Mouse (Mus musculus) cerebellum, adult 11-12 months (tissue): ENCODE data around the gene Nbea.
A peak's percentile ranks its signal among the peaks of the same experiment; 100 is the strongest.
"Not testable (repeated sequence)": the region's sequence is repeated elsewhere in the genome, so short reads cannot be mapped to it uniquely, and the experiment has no call there.

ENCODE experiments used
- DNase-seq: peaks from one replicate; pipeline ENCODE4 v3.0.0; 2022

Nbea gene

DNA sequence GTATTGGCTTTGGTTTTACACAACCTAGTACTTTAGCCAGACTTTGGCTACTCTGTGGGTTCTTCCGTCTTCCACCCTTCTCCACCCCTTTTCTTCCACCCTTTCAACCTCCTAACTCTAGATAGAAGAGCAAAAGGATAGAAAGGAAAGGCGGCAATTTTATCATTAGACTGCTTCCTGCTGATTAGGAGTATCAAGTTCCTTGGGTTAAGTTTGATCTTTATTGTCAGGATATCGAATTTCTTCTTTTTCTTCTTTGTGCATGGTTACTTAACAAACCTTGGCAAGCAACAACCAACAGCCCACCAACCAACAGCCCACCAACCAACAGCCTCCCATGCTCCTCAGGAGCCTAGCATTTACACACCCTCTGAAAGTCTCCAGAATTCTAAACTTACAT lies 165.0 kb downstream of the Nbea start:
- no peak for DNase-seq

DNA sequence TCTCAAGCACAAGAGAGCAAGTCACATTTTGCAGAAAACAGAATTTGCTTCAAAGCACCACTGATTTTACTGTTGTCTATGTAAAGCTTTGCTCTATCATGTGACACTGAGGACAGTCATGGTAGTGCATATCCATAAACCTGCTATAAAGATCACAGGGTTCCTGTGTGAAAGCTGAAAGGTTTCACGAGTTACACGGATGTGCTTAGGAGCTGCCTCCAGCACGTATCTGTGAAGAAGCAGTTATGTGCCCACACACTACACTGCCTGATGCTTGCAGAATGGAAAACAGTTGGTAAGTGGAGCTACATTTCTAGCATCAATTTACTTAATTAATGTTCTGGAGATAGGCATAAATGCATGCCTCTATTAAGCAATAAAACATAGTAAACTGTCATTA lies 172.4 kb downstream of the Nbea start:
- DNase-seq = no peak

- peak; percentile 9 for DNase-seq
Observed at GRCm38 (mm10) chr3:56007991-56008390, 175.5 kb downstream of the Nbea start.

DNA sequence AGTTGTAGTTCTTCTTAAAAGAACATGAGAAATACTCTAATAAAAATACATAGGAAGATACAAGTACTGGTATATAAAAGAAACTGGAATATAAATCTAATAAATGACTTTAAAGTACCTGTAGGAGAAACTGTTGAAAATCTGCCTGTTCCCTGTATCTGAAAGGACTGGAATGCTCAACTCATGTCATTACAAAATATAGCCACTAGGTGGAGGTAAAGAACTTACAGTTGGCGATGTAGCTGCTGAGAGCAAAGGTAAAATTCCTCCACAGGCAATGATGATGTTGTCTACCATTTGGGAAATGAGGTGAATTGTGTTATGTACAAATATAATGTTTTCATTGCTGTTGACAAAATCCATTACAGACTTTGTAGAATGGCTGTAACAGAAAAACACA lies 183.2 kb downstream of the Nbea start:
- DNase-seq = no peak

GRCm38 (mm10) chr3:55978361-55978760 lies 205.1 kb downstream of the Nbea start:
- no peak for DNase-seq

- not testable (repeated sequence) for DNase-seq
Observed at GRCm38 (mm10) chr3:55976986-55977385, 206.5 kb downstream of the Nbea start.

GRCm38 (mm10) chr3:55965723-55966156 lies 217.8 kb downstream of the Nbea start:
- DNase-seq = no peak

DNA sequence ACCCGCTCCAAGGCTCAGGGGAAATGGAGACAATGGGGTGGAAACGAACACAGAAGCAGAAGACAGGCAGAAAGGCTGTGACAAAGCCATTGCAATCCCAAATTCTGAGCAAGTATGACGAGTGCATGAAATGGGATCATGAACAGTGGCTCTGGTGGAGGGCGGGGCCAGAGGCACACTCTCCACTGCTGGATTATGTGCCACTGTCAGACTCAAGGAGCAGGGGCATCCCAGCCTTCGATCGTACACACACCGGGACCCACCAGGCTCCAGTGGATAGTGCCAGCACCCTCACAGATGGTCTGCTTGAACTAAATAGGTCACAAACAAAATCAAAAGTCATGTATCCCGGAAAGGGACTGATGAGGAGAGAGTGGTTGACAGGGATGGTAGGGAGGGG lies 220.5 kb downstream of the Nbea start:
- DNase-seq = peak; percentile 50

DNA sequence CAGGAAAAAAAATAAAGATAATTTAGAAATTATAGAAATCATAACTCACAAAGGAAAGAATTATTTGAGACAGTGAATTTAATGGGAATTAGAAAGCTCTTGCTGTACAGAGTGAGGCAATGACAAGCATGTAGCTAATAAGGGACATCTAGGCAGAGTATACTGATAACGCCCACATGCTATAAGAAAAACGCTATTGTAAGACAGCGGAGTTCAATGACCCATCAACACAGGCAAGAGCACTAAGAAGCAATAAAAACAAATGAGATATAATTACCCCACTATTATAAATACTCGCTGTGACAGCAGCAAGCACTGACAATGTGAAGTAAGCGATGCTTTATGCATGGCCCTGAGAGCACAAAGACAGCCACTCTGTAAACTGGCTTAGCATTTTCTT lies 233.5 kb downstream of the Nbea start:
- no peak for DNase-seq

DNA sequence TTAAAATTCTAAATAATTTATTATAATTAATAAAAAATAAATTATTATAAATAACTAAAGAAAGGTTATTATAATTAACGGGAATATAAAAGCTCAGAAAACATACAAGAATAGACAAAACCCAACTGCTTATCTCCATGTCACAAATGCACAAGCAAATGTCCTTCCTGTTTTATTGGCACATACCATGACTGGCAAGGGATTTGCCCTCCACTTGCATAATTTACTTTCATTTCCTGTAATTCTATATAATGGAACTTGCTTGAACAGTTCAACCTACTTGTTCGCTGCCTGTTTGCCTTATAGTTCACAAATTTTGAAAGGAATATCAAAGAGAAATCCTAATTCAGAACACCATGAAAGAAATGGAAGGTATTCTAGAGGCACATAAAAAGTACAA lies 234.4 kb downstream of the Nbea start:
- DNase-seq = no peak

DNA sequence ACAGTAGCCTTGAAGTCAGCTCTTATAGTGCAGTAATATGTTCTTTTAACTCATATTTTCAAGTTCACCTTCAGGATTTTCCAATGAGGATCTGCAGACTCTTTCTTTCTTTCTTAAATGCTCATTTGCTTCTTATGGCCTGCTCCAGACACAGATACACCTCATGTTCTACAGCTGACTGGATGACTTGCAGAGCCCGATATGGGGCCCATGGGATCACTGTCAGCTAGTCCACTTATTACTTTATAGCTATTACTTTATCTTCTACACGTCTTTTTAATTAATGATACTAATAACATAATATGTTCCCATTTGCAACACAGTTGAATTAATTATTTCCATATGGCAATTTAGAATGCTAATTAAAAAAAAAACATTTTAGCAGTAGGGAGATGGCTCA lies 256.2 kb downstream of the Nbea start:
- DNase-seq = no peak

DNA sequence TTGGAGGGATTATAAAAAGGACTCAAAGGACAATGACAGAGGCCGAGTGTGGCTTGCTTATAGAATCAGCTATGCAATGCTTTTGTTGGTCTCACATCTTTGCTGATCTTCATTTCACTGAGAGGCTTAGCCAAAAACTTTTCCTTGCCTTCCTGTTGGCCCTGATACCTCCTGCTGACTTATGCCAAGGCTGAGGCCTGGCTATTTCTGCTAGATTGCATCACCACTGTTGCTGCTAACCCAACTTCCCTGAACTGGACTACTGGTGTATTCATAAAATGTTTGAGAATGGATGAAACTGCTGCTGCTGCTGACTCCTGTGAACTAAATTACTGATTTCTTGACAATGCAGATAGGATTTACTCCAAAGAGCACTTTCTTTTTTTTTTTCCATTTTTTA lies 274.2 kb downstream of the Nbea start:
- DNase-seq = no peak

- DNase-seq = no peak
Observed at GRCm38 (mm10) chr3:55890574-55890973, 292.9 kb downstream of the Nbea start.

- DNase-seq = no peak
Observed at GRCm38 (mm10) chr3:55889227-55889626, 294.3 kb downstream of the Nbea start.

DNA sequence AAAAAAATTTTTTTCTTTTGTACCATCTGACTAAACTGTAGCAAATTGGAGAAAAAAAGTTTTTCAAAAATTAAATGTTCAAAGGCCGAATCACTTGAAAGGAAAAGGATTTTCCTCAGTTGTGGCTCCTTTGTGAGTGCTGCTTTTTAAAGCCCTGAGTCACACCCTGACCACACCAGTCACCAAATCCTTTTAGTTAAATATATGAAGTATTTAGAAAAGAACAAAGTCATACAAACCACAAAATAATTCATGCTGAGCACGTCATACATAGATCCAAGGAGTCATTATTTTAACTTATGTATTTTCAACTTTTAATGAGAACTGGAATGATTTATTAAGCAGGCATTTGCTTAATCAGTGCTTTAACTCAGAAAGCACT lies 295.7 kb downstream of the Nbea start:
- DNase-seq = no peak

DNA sequence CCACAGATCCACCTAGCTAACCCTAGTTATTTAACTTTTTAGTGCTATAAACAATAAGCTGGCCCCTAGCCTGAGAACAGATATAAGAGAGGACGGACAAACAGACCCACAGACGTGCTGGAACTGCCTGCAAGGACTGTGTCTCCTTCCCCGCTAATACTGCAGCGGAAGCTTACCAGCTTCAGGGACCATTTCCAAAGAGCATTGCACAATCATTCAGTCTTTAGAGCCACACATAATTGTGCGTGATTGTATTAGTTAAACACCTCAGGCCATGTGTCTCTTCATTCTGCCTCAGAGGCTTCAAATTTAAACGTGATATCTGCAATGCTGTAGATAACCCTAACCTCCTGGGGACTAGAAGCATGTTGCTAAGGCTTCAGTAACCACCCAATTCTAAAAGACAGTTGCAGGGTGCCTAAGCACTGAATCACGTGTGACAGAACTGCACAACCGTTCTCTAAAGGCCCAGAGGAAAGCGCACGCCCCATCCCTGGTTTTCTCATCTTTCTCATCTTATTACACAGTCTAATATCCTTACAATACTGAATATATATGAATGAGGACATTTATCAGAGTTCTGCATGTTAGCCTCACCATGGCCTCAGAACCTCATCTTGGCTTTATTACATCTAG lies 296.2 kb downstream of the Nbea start:
- DNase-seq = no peak

- peak; percentile 72 for DNase-seq
Observed at GRCm38 (mm10) chr3:55872944-55873924, 310.3 kb downstream of the Nbea start.

DNA sequence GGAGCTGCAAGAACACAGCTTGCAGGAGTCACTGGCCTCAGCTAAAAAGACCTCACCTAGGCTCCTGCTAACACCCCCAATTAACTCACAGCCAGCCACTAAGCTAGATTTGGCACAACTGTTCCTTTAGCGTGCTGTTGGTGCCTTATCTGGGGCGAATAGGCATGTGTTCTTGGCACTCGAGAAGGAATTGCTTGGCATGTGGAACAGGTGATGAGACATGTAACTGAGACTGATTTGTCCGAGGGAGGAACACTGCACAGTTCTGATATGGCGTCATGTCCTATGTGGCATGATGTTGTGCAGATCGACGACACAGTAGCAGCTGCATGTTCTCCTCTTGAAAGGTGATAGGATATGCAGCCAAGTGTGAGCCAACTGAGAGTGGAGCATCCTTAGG lies 331.0 kb downstream of the Nbea start:
- peak; percentile 23 for DNase-seq

DNA sequence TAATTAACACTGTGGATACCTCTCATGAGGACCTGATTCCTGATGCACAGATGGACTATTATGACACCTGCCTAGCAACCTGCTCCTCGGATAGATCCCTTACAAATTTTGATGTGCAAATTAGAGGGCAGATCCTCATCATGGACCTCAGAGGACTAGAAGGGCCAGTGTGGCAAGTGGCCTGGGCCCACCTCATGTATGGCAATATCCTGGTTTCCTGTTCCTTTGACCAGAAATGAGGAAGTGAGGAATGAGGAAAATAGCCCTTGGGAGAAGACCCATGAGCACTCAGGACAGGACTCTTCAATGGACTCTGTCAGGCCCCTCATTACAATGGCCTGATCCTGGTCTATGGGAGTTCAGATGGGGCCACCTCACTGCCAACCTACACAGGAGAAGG lies 336.4 kb downstream of the Nbea start:
- no peak for DNase-seq

- DNase-seq = no peak
Observed at GRCm38 (mm10) chr3:55837188-55837587, 346.3 kb downstream of the Nbea start.

DNA sequence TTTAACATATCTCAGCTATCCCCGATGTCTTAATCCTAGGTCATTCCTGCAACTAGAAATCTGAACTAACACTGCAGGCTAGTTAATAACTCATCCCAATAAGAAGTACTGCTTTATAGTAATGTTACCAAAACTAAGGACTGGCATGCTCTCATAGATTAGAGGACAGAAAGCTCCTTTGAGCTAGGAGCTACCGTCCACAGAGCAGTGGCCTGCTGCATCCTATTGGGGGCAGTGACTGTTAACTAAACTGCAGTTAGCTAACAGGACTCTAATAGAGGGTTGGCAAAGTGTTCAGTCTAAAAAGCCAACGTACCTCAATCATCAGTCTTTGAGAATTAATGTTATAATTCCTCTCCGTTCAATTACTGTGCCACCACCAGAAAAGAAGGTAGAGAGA lies 348.3 kb downstream of the Nbea start:
- DNase-seq = no peak

GRCm38 (mm10) chr3:55830226-55830625 lies 353.3 kb downstream of the Nbea start:
- DNase-seq = no peak

- no peak for DNase-seq
Observed at GRCm38 (mm10) chr3:55828481-55829256, 354.8 kb downstream of the Nbea start.

GRCm38 (mm10) chr3:55824864-55825263 lies 358.6 kb downstream of the Nbea start:
- DNase-seq = no peak
